Mouse (Mus musculus): Measurements from ENCODE around the gene Acyp1.

Gene Acyp1

GRCm38 (mm10) chr12:85227876-85228599, 60.2 kb downstream of the Acyp1 start:
- no peak for DNase-seq

DNA sequence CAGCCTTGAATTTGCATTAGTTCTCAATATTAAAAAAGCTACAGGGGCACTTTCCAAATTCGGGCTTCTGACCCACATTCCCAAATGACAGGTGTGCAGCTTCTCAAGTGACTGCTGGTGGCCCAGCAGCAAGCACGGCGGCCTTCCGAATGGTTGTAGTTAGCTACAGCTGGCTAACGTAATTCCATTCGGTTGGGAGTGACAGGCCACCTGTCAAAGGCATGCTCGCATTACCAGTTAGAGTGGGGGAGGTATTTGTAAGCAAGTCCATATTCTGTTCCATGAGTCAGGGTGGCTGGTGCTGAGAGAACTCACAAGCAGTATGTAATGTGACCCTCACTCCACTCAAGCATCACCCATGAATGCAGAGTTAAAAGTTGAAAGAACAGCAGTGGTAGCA, 61.0 kb downstream of the Acyp1 start:
- DNase-seq: no peak

Data from thymus, adult 18-20 months (tissue).